Mouse (Mus musculus) midbrain, embryonic 11.5 days (tissue): ENCODE data around the gene Wdr4. TPM values are rescaled to one million over a fixed set of nuclear protein-coding genes. Genes with fewer than 3 reads are reported as not detected.
A peak's percentile ranks its signal among the peaks of the same experiment; 100 is the strongest.

Experiments
- ATAC-seq: fragments of 200-750 bp; cut with Nextera tagmentation; 2 replicates; pipeline ENCODE4 v1.8.0; 2017; ENCODE audit warnings: moderate TSS enrichment, moderate library complexity; ENCODE audit not compliant: low FRiP score
- DNase-seq: peaks from one replicate; pipeline ENCODE4 v3.0.0; 2015; ENCODE audit warnings: low spot score; ENCODE audit errors: missing footprints
- H3K27ac ChIP-seq: fragments of 300-500 bp; sonication (generic); 2 replicates; pipeline ENCODE4 v1.5.1; 2014; ENCODE audit warnings: low read depth, low read length
- H3K27me3 ChIP-seq: fragments of 300-500 bp; sonication (generic); 2 replicates; pipeline ENCODE4 v1.6.1; 2014; ENCODE audit warnings: mild to moderate bottlenecking, low read length, moderate library complexity, mixed read lengths; ENCODE audit not compliant: control insufficient read depth, insufficient read depth
- H3K36me3 ChIP-seq: fragments of 300-500 bp; sonication (generic); 2 replicates; pipeline ENCODE4 v1.6.1; 2014; ENCODE audit warnings: mild to moderate bottlenecking, low read length, moderate library complexity, mixed read lengths; ENCODE audit not compliant: control insufficient read depth, insufficient read depth
- H3K4me1 ChIP-seq: fragments of 300-500 bp; sonication (generic); 2 replicates; pipeline ENCODE4 v1.6.1; 2014; ENCODE audit warnings: low read length; ENCODE audit not compliant: control insufficient read depth, insufficient read depth
- H3K4me2 ChIP-seq: fragments of 300-500 bp; sonication (generic); 2 replicates; pipeline ENCODE4 v1.6.1; 2014; ENCODE audit warnings: mild to moderate bottlenecking, moderate library complexity
- H3K4me3 ChIP-seq: fragments of 300-500 bp; sonication (generic); 2 replicates; pipeline ENCODE4 v1.5.1; 2014; ENCODE audit warnings: low read depth, low read length
- H3K9ac ChIP-seq: fragments of 300-500 bp; sonication (generic); 2 replicates; pipeline ENCODE4 v1.6.1; 2014; ENCODE audit warnings: low read length
- H3K9me3 ChIP-seq: fragments of 300-500 bp; sonication (generic); 2 replicates; pipeline ENCODE4 v1.6.1; 2016; ENCODE audit warnings: low read length; ENCODE audit not compliant: control insufficient read depth
- WGBS: fragments of 180-500 bp; shearing (Covaris S2); extraction: QIAGEN DNeasy Blood & Tissue Kit; methylation state at CpG from one replicate; pipeline ENCODE4 v1.1.7; 2014; 5-methylcytosine and 5-hydroxymethylcytosine counted together
- polyA plus RNA-seq: library from polyadenylated mRNA; unstranded; fragments of >200 nt; fragmentation: Nextera tagmentation; extraction: Ambion mirVana; gene quantifications from 2 replicates; pipeline ENCODE4 v1.2.1, GENCODE M21; 2014

The Wdr4 gene
- polyA plus RNA-seq, 1 experiment from 2014 or later: 39.4 TPM

DNA sequence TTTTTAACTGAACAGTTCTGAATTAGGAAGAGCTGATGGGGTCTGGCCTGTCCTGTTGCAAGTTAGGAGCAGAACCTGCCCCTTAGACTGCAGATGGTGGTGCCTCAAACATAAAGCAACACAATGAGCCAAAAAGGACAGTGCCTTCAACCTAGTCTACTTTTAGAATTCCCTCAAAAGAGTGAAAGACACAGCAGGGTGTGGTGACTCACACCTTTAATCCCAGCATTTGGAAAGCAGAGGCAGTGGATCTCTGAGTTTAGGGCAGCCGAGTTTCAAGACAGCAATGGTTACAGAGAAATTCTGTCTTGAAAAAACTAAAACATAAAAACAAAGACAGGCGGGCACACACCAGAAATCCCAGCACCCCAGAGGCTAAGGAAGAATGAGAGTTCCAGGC lies 15.8 kb downstream of the Wdr4 start:
- peak; percentile 31 for DNase-seq
- no peak for ATAC-seq
- Histone ChIP-seq H3K9ac (no peak overlapping the region), H3K4me3 (no peak overlapping the region), H3K9me3 (no peaks in the 10 kb centered on the region), H3K27ac (no peak overlapping the region), H3K4me2 (no peak overlapping the region), H3K4me1 (no peaks in the 10 kb centered on the region), H3K36me3 (peaks cover 17% of the 10 kb centered on the region), H3K27me3 (no peaks in the 10 kb centered on the region)
- 68% methylated on average over 2 of the region's 2 CpGs for WGBS

DNA sequence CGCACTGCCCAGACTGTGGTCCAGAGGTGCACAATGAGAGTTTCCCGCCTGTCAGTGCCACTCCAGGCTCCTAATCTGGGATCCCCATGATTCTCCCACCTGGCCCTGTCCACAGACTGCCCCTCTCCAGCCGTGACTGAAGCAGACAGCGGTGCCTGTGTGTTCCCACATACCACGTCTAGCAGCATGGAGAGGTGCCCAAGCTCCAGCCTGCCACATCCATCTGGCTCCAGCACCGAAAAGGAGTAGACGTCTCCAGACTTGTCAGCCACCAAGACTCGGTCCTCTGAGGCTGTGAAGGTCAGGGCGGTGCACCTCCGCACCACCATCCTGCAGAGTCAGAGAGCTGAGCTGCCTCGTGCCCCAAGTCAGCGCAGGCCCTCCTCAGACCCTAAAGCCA lies 16.4 kb downstream of the Wdr4 start:
- DNase-seq (no peak), ATAC-seq (no peak)
- Histone ChIP-seq H3K27ac (no peak overlapping the region), H3K36me3 (peaks cover 20% of the 10 kb centered on the region), H3K4me2 (no peak overlapping the region), H3K4me3 (no peak overlapping the region), H3K9ac (no peak overlapping the region), H3K4me1 (no peaks in the 10 kb centered on the region), H3K27me3 (no peaks in the 10 kb centered on the region), H3K9me3 (no peaks in the 10 kb centered on the region)
- 97% methylated on average over 12 of the region's 12 CpGs for WGBS

DNA sequence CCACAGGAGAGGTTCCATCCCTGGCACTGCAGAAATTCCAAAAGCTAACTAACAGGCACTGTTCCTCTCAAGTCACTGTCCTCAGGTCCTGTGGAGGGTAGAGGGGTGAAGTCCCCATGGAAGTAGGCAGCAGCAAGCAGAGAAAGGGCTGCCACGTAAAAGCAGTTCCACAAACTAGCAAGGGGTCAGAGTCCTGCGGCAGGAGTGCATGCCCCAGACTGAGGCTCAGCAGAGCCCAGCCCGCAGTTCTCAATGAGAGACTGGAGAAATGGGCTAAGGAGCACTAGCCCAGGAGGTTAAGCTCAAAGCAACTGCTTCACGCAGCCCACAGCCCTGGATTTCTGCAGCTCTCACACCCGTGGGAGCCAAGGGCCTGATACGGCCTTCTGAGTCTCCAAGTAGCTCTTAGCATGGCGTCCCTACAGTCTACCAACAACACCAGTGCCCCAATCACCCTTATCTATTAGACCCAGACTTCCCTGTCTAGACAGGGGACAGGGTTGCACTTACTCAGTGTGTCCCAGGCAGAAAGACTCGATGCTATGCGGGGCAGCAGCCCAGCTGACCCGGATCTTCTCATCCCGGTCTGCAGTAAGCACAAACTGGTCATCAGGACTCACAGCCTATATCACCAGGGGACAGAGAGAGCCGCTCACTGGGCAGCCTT lies 17.4 kb downstream of the Wdr4 start:
- 91% methylated on average over 12 of the region's 12 CpGs for WGBS
- Histone ChIP-seq H3K36me3 (peaks cover 18% of the 10 kb centered on the region), H3K9ac (no peak overlapping the region), H3K4me3 (no peak overlapping the region), H3K27me3 (no peaks in the 10 kb centered on the region), H3K27ac (no peak overlapping the region), H3K4me2 (no peak overlapping the region), H3K9me3 (no peaks in the 10 kb centered on the region), H3K4me1 (no peaks in the 10 kb centered on the region)
- DNase-seq (peak; percentile 45), ATAC-seq (no peak)

DNA sequence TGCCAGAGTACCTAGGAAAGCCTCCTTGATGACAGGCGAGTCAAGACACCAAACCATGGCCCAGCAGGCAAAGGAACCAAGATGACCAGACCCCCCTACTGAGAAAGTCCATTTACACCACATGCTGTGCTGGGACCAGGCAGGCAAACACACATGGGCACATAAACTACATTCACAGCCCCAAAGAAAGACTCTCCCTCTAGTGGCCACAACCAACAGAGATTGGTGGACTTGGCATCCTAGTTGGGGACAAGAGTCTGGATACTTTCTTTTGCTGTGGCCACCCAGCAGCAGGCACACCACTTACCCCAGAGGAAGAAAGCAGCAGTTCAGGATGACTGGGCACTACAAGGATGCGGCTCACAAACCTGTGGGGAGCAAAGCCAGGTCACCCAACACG lies 18.9 kb downstream of the Wdr4 start:
- H3K4me1 ChIP-seq: no peaks in the 10 kb centered on the region
- no peaks in the 10 kb centered on the region for H3K27me3 ChIP-seq
- peak; percentile 77 for DNase-seq
- H3K36me3 ChIP-seq: peaks cover 25% of the 10 kb centered on the region
- H3K4me2 ChIP-seq: no peak overlapping the region
- WGBS: 92% methylated on average over 3 of the region's 3 CpGs
- no peak overlapping the region for H3K4me3 ChIP-seq
- H3K27ac ChIP-seq: no peak overlapping the region
- no peak overlapping the region for H3K9ac ChIP-seq
- no peak for ATAC-seq
- H3K9me3 ChIP-seq: no peaks in the 10 kb centered on the region

DNA sequence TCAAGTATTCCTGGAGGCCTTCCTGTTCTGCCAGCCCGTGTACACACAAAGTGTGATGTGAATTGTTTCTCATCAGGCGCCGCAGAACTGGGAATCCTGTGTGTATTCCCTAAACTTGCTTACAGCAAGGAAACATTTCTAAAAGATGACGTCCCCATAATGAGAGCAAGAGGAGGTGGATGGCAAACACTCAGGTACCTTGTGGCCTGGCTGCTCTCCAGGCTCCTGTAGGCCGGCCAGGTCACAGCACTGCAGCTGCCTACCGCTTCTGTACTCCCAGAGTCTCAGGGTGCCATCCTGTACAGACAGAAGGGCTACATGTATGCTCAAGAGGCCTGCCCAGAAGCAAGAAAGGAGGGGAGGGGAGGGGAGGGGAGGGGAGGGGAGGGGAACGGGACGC lies 19.4 kb downstream of the Wdr4 start:
- H3K9me3 ChIP-seq: no peaks in the 10 kb centered on the region
- no peaks in the 10 kb centered on the region for H3K4me1 ChIP-seq
- H3K27me3 ChIP-seq: no peaks in the 10 kb centered on the region
- no peak for ATAC-seq
- H3K9ac ChIP-seq: no peak overlapping the region
- H3K4me2 ChIP-seq: no peak overlapping the region
- peaks cover 25% of the 10 kb centered on the region for H3K36me3 ChIP-seq
- 91% methylated on average over 8 of the region's 8 CpGs for WGBS
- no peak overlapping the region for H3K27ac ChIP-seq
- DNase-seq: peak; percentile 31
- no peak overlapping the region for H3K4me3 ChIP-seq

DNA sequence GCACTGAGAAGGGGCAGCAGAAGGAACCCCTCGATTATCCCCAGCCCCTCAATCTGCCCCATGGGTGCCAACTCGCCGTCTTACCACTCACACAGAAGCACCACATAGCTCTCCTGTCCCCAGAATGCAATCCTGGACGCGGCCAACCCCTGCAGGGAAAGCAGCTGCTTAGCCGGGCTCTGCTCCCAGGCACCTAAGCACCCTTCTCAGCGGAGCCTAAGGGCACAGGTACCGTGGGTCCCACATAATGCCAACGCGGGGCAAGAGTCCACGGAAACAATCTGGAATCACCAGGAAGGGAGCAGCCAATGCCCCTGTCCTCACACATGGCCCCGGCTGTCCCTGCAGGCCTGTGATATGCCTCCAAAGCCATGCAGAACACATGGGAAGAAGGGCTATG lies 20.1 kb downstream of the Wdr4 start:
- Histone ChIP-seq H3K36me3 (peaks cover 25% of the 10 kb centered on the region), H3K4me2 (no peak overlapping the region), H3K27ac (no peak overlapping the region), H3K27me3 (no peaks in the 10 kb centered on the region), H3K9ac (no peak overlapping the region), H3K9me3 (no peaks in the 10 kb centered on the region), H3K4me3 (no peak overlapping the region), H3K4me1 (no peaks in the 10 kb centered on the region)
- 94% methylated on average over 12 of the region's 12 CpGs for WGBS
- ATAC-seq (no peak), DNase-seq (peak; percentile 14)

DNA sequence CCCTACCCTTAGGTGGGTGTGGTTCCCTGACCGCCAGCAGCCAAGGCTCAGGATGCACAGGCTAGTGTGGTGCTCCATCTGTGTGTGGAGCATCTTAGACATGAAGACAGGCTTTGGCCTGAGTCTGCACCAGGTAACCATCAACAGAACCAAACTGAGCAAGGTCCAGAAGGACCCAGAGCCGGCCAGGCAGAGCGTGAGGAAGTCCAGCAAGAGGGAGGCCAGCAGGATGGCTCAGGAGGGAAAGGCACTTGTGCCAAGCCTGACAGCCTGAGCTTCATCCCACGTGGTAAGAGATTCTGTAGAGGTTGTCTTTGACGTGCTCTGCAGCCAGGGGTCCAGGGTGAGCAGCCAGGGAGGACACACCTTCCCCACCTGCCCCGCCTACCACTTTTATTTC lies 22.1 kb downstream of the Wdr4 start:
- ATAC-seq (no peak), DNase-seq (no peak)
- 87% methylated on average over 6 of the region's 6 CpGs for WGBS
- Histone ChIP-seq H3K4me1 (no peaks in the 10 kb centered on the region), H3K9me3 (no peaks in the 10 kb centered on the region), H3K27ac (no peak overlapping the region), H3K27me3 (no peaks in the 10 kb centered on the region), H3K4me2 (no peak overlapping the region), H3K9ac (no peak overlapping the region), H3K4me3 (no peak overlapping the region), H3K36me3 (peaks cover 20% of the 10 kb centered on the region)

DNA sequence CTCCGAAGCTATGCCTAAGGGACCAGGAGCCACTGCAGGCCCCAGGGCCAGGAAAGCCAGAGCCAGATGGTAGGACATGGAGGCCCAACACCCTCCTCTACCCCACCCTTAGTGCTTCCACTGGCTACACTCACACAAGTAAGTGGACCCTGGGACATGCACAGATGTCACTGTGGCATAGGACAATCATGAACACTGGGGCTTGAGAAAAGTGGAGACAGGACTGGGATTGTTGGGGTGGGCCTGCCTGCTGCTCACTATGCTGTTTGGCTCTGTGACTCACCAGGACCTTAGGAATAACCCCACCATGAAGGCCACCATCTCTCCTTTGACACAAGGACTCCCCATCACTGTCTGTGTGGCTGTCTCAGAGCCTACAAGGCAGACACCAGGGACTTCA lies 24.8 kb downstream of the Wdr4 start:
- no peaks in the 10 kb centered on the region for H3K27me3 ChIP-seq
- H3K4me2 ChIP-seq: no peak overlapping the region
- no peaks in the 10 kb centered on the region for H3K9me3 ChIP-seq
- no peak overlapping the region for H3K4me3 ChIP-seq
- H3K36me3 ChIP-seq: peaks cover 15% of the 10 kb centered on the region
- H3K4me1 ChIP-seq: no peaks in the 10 kb centered on the region
- ATAC-seq (no peak), DNase-seq (no peak)
- WGBS: 95% methylated on average over 1 of the region's 1 CpGs
- H3K27ac ChIP-seq: no peak overlapping the region
- H3K9ac ChIP-seq: no peak overlapping the region

DNA sequence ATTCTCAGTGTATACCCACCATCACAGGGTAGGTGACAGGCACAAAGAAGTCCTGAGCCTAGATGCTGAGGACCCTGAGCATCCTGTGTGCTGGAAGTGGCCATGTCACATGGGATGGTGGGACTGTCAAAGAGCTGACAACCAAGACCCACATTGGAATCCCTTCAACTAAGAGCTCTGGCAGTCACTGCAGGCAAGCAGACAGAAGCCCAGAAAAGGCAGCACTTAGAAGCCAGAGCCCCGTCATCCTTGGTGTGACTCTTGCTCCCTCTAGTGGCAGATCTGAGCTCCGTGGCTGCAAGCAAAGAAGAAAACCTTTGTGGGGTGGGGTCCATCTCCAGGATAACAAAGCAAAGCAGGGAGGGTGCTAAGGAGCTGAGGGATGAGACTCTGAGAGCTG lies 27.4 kb downstream of the Wdr4 start:
- no peaks in the 10 kb centered on the region for H3K9me3 ChIP-seq
- no peak overlapping the region for H3K4me2 ChIP-seq
- 5% methylated on average over 2 of the region's 2 CpGs for WGBS
- H3K27ac ChIP-seq: no peak overlapping the region
- peak; percentile 44 for ATAC-seq
- H3K27me3 ChIP-seq: no peaks in the 10 kb centered on the region
- peaks cover 7% of the 10 kb centered on the region; the same call in 1 of the 2 replicates for H3K36me3 ChIP-seq
- no peak overlapping the region for H3K4me3 ChIP-seq
- H3K4me1 ChIP-seq: no peaks in the 10 kb centered on the region
- no peak overlapping the region for H3K9ac ChIP-seq
- peak; percentile 98 for DNase-seq
